ENCODE assay signal across 13 mouse cellular contexts in the genomic region with DNA sequence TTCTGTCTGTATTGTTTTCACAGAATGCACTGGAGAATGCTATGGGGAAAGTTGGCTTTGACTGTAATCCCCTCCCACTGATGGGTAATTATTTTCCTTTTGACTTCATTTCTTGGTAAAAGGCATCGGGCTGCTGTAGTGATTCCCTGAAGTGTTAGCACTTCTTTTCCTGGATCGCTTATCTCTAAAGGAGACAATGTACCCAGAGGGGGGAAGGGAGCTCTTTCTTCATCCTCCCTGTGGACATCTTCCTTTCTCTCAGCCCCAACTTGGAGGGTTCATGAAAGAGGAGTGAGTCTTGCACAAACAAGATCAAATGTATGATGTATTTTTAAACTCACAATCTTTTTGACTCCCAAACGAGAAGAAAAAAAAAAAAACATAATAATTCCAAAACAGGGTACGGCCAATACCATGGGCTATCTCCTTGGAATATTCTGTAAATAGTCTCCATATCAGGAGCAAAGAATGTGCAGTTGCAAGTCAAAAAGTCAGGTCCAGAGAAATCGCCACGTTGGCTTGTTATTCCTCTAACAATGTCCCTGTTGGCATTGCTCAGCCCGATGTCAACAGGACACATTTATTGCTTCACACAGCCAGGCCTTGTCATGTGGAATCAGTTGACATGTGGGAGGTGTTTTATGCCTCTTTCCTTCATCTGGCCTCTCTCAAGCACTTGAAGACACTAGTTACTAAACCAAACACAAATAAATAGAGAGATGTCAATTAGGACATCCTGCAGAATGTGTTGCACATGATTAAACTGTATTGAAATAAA.
DNase-seq lines count a peak whose midpoint lies in the region; ATAC-seq and TF ChIP-seq lines count a peak whose summit lies in the region.
"Had no signal": no experiment of that assay in that cellular context is flagged by ENCODE, and none has a peak within 500 bp of the region (broad histone marks: within the 10 kb centered on the region; RNA-seq: fewer than 3 reads in every experiment).

No protein-coding gene starts in this region.

- H3K4me3 ChIP-seq in kidney, postnatal 0 days (replicated peaks; ENCODE audit: low read depth, low read length): no peak overlapping the region
- H3K4me3 ChIP-seq: embryonic facial prominence, embryonic 13.5 days; gastrocnemius, adult 2 months; intestine, embryonic 15.5 days had no signal

- H3K27me3 ChIP-seq in kidney, postnatal 0 days (ENCODE audit: insufficient read depth, low read length): no peaks in the 10 kb centered on the region
- H3K27me3 ChIP-seq: embryonic facial prominence, embryonic 13.5 days; intestine, embryonic 15.5 days; Patski had no signal

- DNase-seq in adrenal gland, adult 8-10 months: peak; percentile 13
- no peak for DNase-seq in adrenal gland, adult 18-20 months (ENCODE audit: low spot score in 2 of 2)
- peak; percentile 73 for DNase-seq in kidney, postnatal 0 days (ENCODE audit: low spot score)
- DNase-seq in kidney, adult 11 months: no peak
- peak; percentile 29 to 57 for DNase-seq in heart, postnatal 14 days
- DNase-seq in lung, postnatal 25 days (ENCODE audit: low spot score): peak; percentile 35
- DNase-seq in layer of hippocampus, postnatal 10 days (ENCODE audit: low spot score in 2 of 2): no peak
- DNase-seq: cerebellum, postnatal 25 days; gastrocnemius, adult 2 months had no signal

- no peak for TF ChIP-seq CTCF in kidney, postnatal 0 days (IDR thresholded peaks at IDR 0.05; ENCODE audit: low read depth)

- H3K4me1 ChIP-seq in kidney, postnatal 0 days (replicated peaks; ENCODE audit: insufficient read depth, low read length): no peaks in the 10 kb centered on the region
- H3K4me1 ChIP-seq: embryonic facial prominence, embryonic 13.5 days; intestine, embryonic 15.5 days had no signal

- WGBS in kidney, postnatal 0 days: 22% methylated on average over 7 of the region's 7 CpGs

- no peak overlapping the region for H3K4me2 ChIP-seq in kidney, postnatal 0 days (ENCODE audit: low read length)
- H3K4me2 ChIP-seq: embryonic facial prominence, embryonic 13.5 days; intestine, embryonic 15.5 days had no signal

- intact Hi-C loops in heart, postnatal 14 days (cut with DNase I): no loop called here

- H3K9ac ChIP-seq in kidney, postnatal 0 days (ENCODE audit: low read depth, low read length): no peak overlapping the region
- H3K9ac ChIP-seq: embryonic facial prominence, embryonic 13.5 days; intestine, embryonic 15.5 days had no signal

- H3K36me3 ChIP-seq in kidney, postnatal 0 days (ENCODE audit: insufficient read depth, low read length): no peaks in the 10 kb centered on the region
- H3K36me3 ChIP-seq: embryonic facial prominence, embryonic 13.5 days; intestine, embryonic 15.5 days had no signal

- no peaks in the 10 kb centered on the region for H3K9me3 ChIP-seq in kidney, postnatal 0 days (replicated peaks; ENCODE audit: low read length)
- H3K9me3 ChIP-seq: embryonic facial prominence, embryonic 13.5 days; intestine, embryonic 15.5 days had no signal

- ATAC-seq in kidney, postnatal 0 days (replicated peaks; ENCODE audit: low FRiP score, low read depth): peak; percentile 54; the same call in 1 of the 2 replicates
- ATAC-seq in monocyte, adult 5-6 weeks (replicated peaks; ENCODE audit: insufficient number of reproducible peaks, low FRiP score, low TSS enrichment, poor library complexity, severe bottlenecking): no peak
- ATAC-seq: intestine, embryonic 15.5 days; Patski had no signal

- no peak overlapping the region for H3K27ac ChIP-seq in kidney, postnatal 0 days
- H3K27ac ChIP-seq: embryonic facial prominence, embryonic 13.5 days; gastrocnemius, adult 2 months; intestine, embryonic 15.5 days had no signal

Comparison
In these comparisons a context has a peak if more than half of its experiments do, and no peak if none do; other contexts are left out.
1. DNase-seq: peak in adrenal gland, adult 8-10 months (single experiment), kidney, postnatal 0 days (single experiment), heart, postnatal 14 days (2 of 2) and lung, postnatal 25 days (single experiment); none in adrenal gland, adult 18-20 months (0 of 2), kidney, adult 11 months (single experiment) and layer of hippocampus, postnatal 10 days (0 of 2).